Mouse (Mus musculus) ovary, postnatal 36 days (tissue): ENCODE data around the gene Lkaaear1.

ENCODE experiments used
- DNase-seq: peaks from one replicate; pipeline ENCODE4 v3.0.0; 2022; ENCODE audit warnings: low spot score, mixed read lengths

The Lkaaear1 gene

GRCm38 (mm10) chr2:181698241-181698640 lies at the start of gene Lkaaear1:
TSS of gene Lkaaear1 (minus strand) at chr2:181698442.
- no peak for DNase-seq

- DNase-seq, result no peak
Observed at GRCm38 (mm10) chr2:181730051-181730450, 31.8 kb upstream of the Lkaaear1 start.

GRCm38 (mm10) chr2:181727659-181728262 lies 29.5 kb upstream of the Lkaaear1 start:
- no peak for DNase-seq

- DNase-seq, result peak; percentile 29
Observed at GRCm38 (mm10) chr2:181722213-181722612, 24.0 kb upstream of the Lkaaear1 start.

- no peak for DNase-seq
Observed at GRCm38 (mm10) chr2:181721200-181721599, 23.0 kb upstream of the Lkaaear1 start.

- no peak for DNase-seq
Observed at GRCm38 (mm10) chr2:181720061-181720460, 21.8 kb upstream of the Lkaaear1 start.

GRCm38 (mm10) chr2:181716991-181717390 lies 18.7 kb upstream of the Lkaaear1 start:
- DNase-seq, result no peak

GRCm38 (mm10) chr2:181715382-181715781 lies 17.1 kb upstream of the Lkaaear1 start:
- no peak for DNase-seq

GRCm38 (mm10) chr2:181714903-181715326 lies 16.7 kb upstream of the Lkaaear1 start, which contains the start of gene Oprl1:
TSS of gene Oprl1 (plus strand) at chr2:181715016.
- DNase-seq, result peak; percentile 28

GRCm38 (mm10) chr2:181713749-181714148 lies 15.5 kb upstream of the Lkaaear1 start:
- no peak for DNase-seq

GRCm38 (mm10) chr2:181706668-181707067 lies 8.4 kb upstream of the Lkaaear1 start:
- DNase-seq, result no peak

GRCm38 (mm10) chr2:181696801-181697420 lies 1.3 kb downstream of the Lkaaear1 start:
- DNase-seq, result no peak

- DNase-seq, result no peak
Observed at GRCm38 (mm10) chr2:181695776-181696175, 2.5 kb downstream of the Lkaaear1 start.

- DNase-seq, result no peak
Observed at GRCm38 (mm10) chr2:181694581-181694980, 3.7 kb downstream of the Lkaaear1 start.

- DNase-seq, result peak; percentile 86
Observed at GRCm38 (mm10) chr2:181693339-181694280, 4.6 kb downstream of the Lkaaear1 start, which contains the start of gene Rgs19. TSS of gene Rgs19 (minus strand) at chr2:181693977.

- no peak for DNase-seq
Observed at GRCm38 (mm10) chr2:181692304-181692703, 5.9 kb downstream of the Lkaaear1 start.

GRCm38 (mm10) chr2:181691571-181691970 lies 6.7 kb downstream of the Lkaaear1 start:
- no peak for DNase-seq

GRCm38 (mm10) chr2:181691083-181691482 lies 7.2 kb downstream of the Lkaaear1 start:
- no peak for DNase-seq

GRCm38 (mm10) chr2:181689466-181690160 lies 8.6 kb downstream of the Lkaaear1 start:
- no peak for DNase-seq

- no peak for DNase-seq
Observed at GRCm38 (mm10) chr2:181687586-181687985, 10.7 kb downstream of the Lkaaear1 start.

GRCm38 (mm10) chr2:181685686-181686085 lies 12.6 kb downstream of the Lkaaear1 start:
- DNase-seq, result no peak

GRCm38 (mm10) chr2:181684713-181685112 lies 13.5 kb downstream of the Lkaaear1 start:
- no peak for DNase-seq
